Mouse (Mus musculus): Measurements from ENCODE around the gene Tmem200b.

The Tmem200b gene

DNA sequence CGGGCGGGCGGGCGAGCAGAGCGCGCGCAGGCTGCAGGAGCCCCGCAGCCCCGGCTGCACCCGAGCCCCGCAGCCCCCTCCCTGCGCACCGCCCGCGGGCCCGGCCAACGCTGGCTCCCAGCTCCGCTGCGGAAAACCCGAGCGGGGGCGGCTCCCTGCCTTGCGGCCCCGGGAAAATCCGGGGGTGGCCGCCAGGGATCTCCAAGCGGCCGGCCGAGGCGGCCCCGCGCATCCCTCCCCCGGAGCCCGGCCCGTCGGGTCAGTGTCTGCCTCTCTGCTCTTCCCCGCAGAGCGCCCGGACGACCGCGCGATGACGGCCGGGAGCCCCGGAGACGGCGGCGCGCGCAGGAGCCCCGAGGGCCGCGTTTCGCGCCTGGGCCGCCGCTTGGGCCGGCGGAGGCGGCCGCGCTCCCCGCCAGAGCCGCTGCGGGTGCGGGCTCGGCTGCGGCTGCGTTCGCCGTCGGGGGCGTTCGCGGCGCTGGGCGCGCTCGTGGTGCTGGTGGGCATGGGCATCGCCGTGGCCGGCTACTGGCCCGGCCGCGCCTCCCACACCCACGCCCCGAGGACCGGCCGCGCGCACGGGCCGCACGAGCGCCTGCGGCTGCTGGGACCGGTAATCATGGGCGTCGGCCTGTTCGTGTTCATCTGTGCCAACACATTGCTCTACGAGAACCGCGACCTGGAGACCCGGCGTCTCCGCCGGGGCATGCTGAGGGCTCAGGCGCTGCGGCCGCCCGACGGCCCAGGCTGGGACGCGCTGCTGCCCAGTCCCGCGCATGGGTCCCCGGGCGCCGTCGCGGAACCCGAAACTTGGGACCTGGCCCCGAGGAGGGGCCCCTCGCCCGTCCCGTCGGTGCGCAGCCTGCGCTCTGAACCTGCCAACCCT lies at the start of gene Tmem200b:
Gene Tmem200b (plus strand): TSS at position 311 of the 886 bp plus-strand sequence.
- in situ Hi-C loops (cut with MboI; ENCODE audit: low sequenced_read_pairs) = no loop called here

DNA sequence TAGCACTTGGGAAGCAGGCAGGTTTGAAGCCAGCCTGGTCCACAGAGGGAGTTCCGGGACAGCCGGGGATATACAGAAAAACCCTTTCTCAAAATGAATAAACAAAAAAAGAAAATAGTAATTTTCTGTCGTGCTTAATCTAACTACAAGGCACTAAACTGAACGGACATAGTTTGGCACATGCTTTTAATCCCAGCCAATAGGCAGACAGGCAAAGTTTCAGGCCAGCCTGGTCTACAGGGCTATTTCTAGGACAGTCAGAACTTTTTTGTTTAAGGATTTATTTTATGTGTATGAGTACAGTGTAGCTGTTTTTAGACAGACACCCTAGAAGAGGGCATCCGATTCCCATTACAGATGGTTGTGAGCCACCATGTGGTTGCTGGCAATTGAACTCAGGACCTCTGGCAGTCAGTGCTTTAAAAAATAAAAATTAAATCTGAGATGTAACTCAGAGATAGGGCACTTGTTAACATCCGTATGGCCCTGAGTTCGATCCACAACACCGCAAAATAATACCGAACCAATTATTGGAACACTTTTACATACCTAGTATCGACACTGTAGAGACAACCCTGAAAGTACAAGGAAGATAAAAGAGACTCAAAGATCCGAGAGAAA lies 48.8 kb upstream of the Tmem200b start:
- in situ Hi-C loops (cut with MboI; ENCODE audit: low sequenced_read_pairs) = no loop called here

GRCm38 (mm10) chr4:131873293-131874168 lies 48.0 kb upstream of the Tmem200b start, which contains the start of gene Srsf4:
Gene Srsf4, plus strand, starts transcription at chr4:131873617.
- in situ Hi-C loops (cut with MboI; ENCODE audit: low sequenced_read_pairs) = no loop called here

- in situ Hi-C loops (cut with MboI; ENCODE audit: low sequenced_read_pairs) = no loop called here
Observed at GRCm38 (mm10) chr4:131874169-131874536, 47.4 kb upstream of the Tmem200b start.

DNA sequence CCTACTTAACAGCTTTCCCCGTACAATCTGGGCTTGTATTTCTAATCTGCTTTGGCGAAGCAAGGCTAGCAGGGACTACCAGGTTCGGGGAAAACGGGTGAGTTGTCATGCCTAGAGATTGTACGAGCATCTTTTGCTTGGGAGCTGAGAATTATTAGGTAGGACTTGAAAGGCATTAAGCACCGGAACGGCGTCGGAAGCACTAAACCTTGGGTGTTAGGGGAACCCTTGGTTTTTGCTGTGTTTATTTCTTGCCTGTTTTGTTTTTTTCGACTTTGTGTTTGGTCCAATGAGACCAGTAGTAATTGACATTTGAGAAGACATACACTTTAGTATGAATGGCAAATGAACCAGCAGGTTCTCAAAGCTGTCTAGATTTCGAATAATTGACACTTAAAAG lies 47.0 kb upstream of the Tmem200b start:
- in situ Hi-C loops (cut with MboI; ENCODE audit: low sequenced_read_pairs) = no loop called here

DNA sequence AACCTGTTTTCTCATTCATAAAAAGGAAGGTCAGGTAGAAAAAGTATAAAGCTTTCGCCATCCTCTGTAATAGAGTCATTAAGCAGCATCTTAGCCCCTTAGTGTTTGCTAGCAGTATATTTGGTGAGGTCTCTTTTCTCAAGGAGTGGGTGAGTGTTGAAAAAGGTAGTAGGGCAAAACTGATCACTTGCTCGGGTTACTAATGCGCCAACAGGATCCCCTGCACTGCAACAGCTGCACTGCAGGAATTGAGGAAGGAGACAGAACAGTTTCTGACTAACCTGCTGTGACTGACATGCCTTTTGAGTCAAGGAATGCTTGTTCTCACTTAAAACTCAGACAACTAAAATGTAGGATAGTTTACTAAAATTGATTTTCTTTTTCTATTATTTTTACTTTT lies 46.3 kb upstream of the Tmem200b start:
- in situ Hi-C loops (cut with MboI; ENCODE audit: low sequenced_read_pairs) = no loop called here

DNA sequence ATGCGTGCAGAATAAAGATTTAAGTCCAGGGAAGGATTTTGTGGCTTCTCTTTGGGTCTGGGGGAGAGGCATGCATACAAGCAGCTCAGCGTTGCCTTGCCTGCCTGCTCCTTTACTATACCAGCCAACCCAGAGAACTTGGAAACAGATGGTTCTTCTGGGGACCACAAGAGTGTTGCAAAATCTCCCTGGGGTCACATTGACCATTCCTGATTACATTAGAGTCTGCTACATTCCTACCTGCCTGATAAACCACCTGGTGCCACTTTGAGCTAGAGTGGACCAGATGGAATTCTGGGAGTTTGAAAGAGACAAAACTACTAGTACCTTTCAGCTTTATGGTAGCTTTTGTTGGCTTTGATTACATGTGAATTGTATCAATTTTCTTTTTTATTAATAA lies 44.7 kb upstream of the Tmem200b start:
- in situ Hi-C loops (cut with MboI; ENCODE audit: low sequenced_read_pairs) = no loop called here

- in situ Hi-C loops (cut with MboI; ENCODE audit: low sequenced_read_pairs) = no loop called here
Observed at GRCm38 (mm10) chr4:131879692-131880091, 41.9 kb upstream of the Tmem200b start.

DNA sequence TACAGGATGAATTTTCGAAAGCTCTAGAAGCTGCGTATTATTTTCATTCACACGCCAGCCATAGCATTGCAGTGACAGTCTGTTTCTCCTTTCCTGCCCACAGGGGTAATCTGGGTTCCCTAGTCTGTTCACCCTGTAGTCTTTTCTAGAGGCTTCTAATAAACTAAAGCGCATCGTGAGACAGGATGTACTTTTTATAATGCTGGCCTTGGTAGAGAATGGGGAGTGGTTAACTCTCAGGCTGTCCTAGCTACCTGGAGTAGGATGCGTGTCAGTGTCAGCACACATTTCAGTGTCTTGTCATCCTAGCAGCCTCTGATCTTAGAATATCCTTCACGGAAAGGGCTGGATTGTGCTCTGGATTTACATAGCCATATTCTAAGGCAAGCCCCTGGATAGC lies 40.3 kb upstream of the Tmem200b start:
- in situ Hi-C loops (cut with MboI; ENCODE audit: low sequenced_read_pairs) = no loop called here

DNA sequence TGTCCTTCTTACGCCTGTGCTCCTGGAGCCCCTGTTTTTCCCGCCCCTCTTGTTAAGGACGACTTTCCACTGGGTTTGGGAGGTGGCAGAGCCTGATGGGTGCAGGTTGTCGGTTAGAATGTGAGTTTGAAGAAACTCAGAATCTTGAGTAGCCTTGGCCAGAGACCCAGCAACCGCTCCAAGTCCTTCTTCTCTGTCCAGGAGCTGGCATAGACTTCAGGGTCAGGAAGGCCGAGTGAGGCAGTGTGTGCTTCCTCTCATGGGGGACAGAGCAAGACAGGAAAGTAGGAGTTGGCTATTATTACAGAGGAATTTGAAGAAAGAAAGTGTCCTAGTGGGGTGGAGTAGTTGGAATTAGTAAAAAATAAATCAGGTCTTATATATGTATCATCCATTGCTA lies 38.0 kb upstream of the Tmem200b start:
- in situ Hi-C loops (cut with MboI; ENCODE audit: low sequenced_read_pairs) = no loop called here

DNA sequence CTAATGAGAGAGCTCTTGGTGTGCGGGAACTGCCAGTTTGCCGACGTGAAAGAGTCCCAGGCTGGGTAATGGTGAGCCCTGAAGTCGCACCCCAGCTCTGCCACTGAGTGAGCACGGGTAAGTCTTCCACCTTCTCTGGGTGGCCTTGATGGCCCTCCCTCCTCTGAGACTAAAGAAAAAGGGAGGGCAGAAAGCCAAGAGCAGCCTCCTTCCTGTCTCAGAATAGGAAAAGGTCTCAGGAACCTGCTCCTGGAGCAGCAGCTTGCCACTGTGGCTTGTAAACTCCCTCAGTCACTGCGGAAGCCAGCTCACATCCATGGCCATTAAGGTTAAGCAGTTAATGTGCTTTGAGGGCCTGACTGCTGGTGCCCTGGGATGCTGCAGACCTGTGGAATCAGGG lies 36.2 kb upstream of the Tmem200b start:
- in situ Hi-C loops (cut with MboI; ENCODE audit: low sequenced_read_pairs) = no loop called here

GRCm38 (mm10) chr4:131888564-131888963 lies 33.0 kb upstream of the Tmem200b start:
- in situ Hi-C loops (cut with MboI; ENCODE audit: low sequenced_read_pairs) = no loop called here

DNA sequence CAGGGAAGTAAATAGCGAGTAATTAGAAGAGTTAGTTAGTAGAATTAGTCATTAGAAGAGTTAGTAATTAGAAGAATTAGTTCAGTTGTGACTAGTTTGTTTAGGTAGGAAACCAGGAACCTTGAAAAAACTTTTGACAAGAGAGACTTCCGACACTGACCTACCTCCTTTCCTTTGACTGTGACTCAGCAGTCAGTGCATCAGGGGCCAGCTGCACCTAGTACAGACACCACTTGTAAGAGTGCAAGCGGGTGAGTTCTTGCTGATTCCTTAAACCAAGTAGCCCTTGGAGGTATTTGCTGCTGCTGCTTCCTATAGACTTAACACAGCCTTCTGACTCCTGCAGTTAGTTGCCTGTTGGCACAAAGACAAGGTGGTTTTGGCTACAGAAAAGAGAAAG lies 30.9 kb upstream of the Tmem200b start:
- in situ Hi-C loops (cut with MboI; ENCODE audit: low sequenced_read_pairs) = no loop called here

- in situ Hi-C loops (cut with MboI; ENCODE audit: low sequenced_read_pairs) = no loop called here
Observed at GRCm38 (mm10) chr4:131897109-131897508, 24.5 kb upstream of the Tmem200b start.

DNA sequence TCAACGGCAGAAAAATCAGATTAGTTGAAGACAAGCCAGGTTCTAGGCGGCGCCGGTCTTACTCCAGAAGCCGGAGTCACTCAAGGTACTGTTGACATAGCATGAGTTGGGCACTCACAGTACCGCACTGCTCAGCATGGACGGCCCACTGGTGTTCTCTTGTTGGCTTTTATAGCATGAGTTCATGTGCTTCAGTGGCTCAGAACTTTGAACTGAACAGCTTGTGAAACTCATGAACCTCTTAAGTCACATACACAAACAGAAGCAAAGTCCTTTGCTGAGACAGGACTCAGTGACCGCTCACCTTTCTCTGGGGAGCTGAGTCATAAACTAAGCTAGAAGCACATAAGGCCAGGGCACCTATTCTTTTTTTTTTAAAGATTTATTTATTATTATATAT lies 23.8 kb upstream of the Tmem200b start:
- in situ Hi-C loops (cut with MboI; ENCODE audit: low sequenced_read_pairs) = no loop called here

- in situ Hi-C loops (cut with MboI; ENCODE audit: low sequenced_read_pairs) = no loop called here
Observed at GRCm38 (mm10) chr4:131898503-131899179, 22.9 kb upstream of the Tmem200b start.

- in situ Hi-C loops (cut with MboI; ENCODE audit: low sequenced_read_pairs) = no loop called here
Observed at GRCm38 (mm10) chr4:131899180-131899554, 22.4 kb upstream of the Tmem200b start.

DNA sequence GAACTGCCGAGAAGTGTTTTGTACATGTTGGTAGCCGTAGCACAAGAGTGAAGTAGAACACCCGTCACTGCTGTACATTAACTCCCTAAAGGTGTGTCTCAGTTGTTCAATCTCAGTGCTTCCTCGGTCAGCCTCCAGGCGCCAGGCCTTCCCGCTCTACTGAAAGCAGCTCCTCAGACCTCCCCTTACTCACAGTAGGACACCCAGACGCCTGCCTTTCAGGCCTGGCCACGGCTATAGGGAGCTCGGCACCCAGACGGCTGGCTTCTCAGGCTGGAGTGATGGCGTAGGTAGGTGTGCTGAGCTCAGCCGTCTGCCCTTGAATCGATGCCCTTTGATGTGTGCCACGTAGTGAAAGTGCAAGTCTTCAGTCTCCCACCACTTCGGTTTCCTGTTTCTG lies 20.5 kb upstream of the Tmem200b start:
- in situ Hi-C loops (cut with MboI; ENCODE audit: low sequenced_read_pairs) = no loop called here

GRCm38 (mm10) chr4:131904478-131904877 lies 17.1 kb upstream of the Tmem200b start:
- in situ Hi-C loops (cut with MboI; ENCODE audit: low sequenced_read_pairs) = no loop called here

DNA sequence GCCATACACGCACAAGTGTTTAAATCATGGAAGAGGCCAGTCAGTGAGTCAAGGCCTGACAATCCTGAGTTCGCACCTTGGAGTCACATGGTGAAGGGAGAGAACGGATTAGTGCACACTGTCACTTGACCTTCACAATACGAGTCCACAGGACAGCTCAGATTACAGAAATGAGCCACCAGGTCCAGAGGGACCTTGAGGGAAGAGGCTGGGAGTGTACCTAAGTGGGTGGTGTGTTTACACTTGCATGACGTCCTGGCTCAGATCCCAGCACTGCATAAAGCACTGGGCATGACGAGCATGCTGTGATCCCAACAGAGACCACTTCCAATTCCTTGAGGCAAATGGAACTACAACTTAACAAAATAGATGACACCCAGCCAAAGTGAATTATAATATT lies 15.1 kb upstream of the Tmem200b start:
- in situ Hi-C loops (cut with MboI; ENCODE audit: low sequenced_read_pairs) = no loop called here

GRCm38 (mm10) chr4:131907912-131908311 lies 13.7 kb upstream of the Tmem200b start:
- in situ Hi-C loops (cut with MboI; ENCODE audit: low sequenced_read_pairs) = no loop called here
